Mouse (Mus musculus): ENCODE measurements at regions not wholly inside any gene's neighbourhood (a gene's known extent, or its start where the extent isn't known, plus 50 kb on each side); places are given as distances from the start of the nearest gene placed in this dataset.

GRCm38 (mm10) chr5:64494429-64494828, 308.8 kb upstream of the Klf3 start:
- intact Hi-C loops (cut with DNase I) = no loop called here

GRCm38 (mm10) chr5:64496853-64497252, 306.3 kb upstream of the Klf3 start:
- intact Hi-C loops (cut with DNase I) = no loop called here
- no peak for DNase-seq

More at GRCm38 (mm10) chr5:64494429-64494828, 308.8 kb upstream of the Klf3 start:
- DNase-seq = no peak

- intact Hi-C loops (cut with DNase I) = no loop called here
- no peak for DNase-seq
Observed at GRCm38 (mm10) chr5:64498431-64498830, 304.8 kb upstream of the Klf3 start.

GRCm38 (mm10) chr5:64499131-64499530, 304.1 kb upstream of the Klf3 start:
- DNase-seq = no peak

GRCm38 (mm10) chr5:64500413-64500812, 302.8 kb upstream of the Klf3 start:
- intact Hi-C loops (cut with DNase I) = no loop called here
- no peak for DNase-seq

More at GRCm38 (mm10) chr5:64499131-64499530, 304.1 kb upstream of the Klf3 start:
- intact Hi-C loops (cut with DNase I) = no loop called here

GRCm38 (mm10) chr5:64500866-64501265, 302.3 kb upstream of the Klf3 start:
- DNase-seq = peak; percentile 47 to 54
- intact Hi-C loops (cut with DNase I) = no loop called here

- intact Hi-C loops (cut with DNase I) = no loop called here
- DNase-seq = no peak
Observed at GRCm38 (mm10) chr5:64501746-64502145, 301.4 kb upstream of the Klf3 start.

- DNase-seq = peak; percentile 66 to 73
- intact Hi-C loops (cut with DNase I) = no loop called here
Observed at GRCm38 (mm10) chr5:64503514-64503913, 299.7 kb upstream of the Klf3 start.

GRCm38 (mm10) chr5:64504507-64504906, 298.7 kb upstream of the Klf3 start:
- intact Hi-C loops (cut with DNase I) = no loop called here
- DNase-seq = no peak

GRCm38 (mm10) chr5:64505227-64505834, 297.9 kb upstream of the Klf3 start:
- peak; percentile 74 to 82 for DNase-seq
- intact Hi-C loops (cut with DNase I) = loop anchor here (5.0 kb wide), 2 partner anchors 197 to 218 kb away; no protein-coding TSS in a partner anchor

GRCm38 (mm10) chr5:64505835-64506600, 297.2 kb upstream of the Klf3 start:
- peak; percentile 89 to 95 for DNase-seq
- intact Hi-C loops (cut with DNase I) = loop anchor here (1.0 to 5.0 kb wide), 6 partner anchors 73 to 307 kb away; no protein-coding TSS in a partner anchor

- DNase-seq = no peak
- intact Hi-C loops (cut with DNase I) = loop anchor here (2.0 to 5.0 kb wide), 3 partner anchors 194 to 358 kb away; no protein-coding TSS in a partner anchor
Observed at GRCm38 (mm10) chr5:64508565-64508964, 294.6 kb upstream of the Klf3 start.

GRCm38 (mm10) chr5:64513155-64513945, 289.8 kb upstream of the Klf3 start:
- intact Hi-C loops (cut with DNase I) = no loop called here
- peak; percentile 41 for DNase-seq

- no peak for DNase-seq
- intact Hi-C loops (cut with DNase I) = no loop called here
Observed at GRCm38 (mm10) chr5:64516115-64516665, 287.0 kb upstream of the Klf3 start.

GRCm38 (mm10) chr5:64517241-64517640, 285.9 kb upstream of the Klf3 start:
- DNase-seq = no peak
- intact Hi-C loops (cut with DNase I) = no loop called here

- intact Hi-C loops (cut with DNase I) = no loop called here
- DNase-seq = peak; percentile 78 to 81
Observed at GRCm38 (mm10) chr5:64517835-64518234, 285.4 kb upstream of the Klf3 start.

GRCm38 (mm10) chr5:64519036-64519435, 284.2 kb upstream of the Klf3 start:
- intact Hi-C loops (cut with DNase I) = no loop called here
- DNase-seq = no peak

- no peak for DNase-seq
- intact Hi-C loops (cut with DNase I) = no loop called here
Observed at GRCm38 (mm10) chr5:64519731-64520130, 283.5 kb upstream of the Klf3 start.

GRCm38 (mm10) chr5:64521401-64521800, 281.8 kb upstream of the Klf3 start:
- intact Hi-C loops (cut with DNase I) = no loop called here
- DNase-seq = no peak

GRCm38 (mm10) chr5:64521969-64522368, 281.2 kb upstream of the Klf3 start:
- intact Hi-C loops (cut with DNase I) = no loop called here
- no peak for DNase-seq

GRCm38 (mm10) chr5:64526521-64526920, 276.7 kb upstream of the Klf3 start:
- DNase-seq = no peak
- intact Hi-C loops (cut with DNase I) = no loop called here
